Mouse (Mus musculus): Measurements from ENCODE around the gene Tspan5.

DNA sequence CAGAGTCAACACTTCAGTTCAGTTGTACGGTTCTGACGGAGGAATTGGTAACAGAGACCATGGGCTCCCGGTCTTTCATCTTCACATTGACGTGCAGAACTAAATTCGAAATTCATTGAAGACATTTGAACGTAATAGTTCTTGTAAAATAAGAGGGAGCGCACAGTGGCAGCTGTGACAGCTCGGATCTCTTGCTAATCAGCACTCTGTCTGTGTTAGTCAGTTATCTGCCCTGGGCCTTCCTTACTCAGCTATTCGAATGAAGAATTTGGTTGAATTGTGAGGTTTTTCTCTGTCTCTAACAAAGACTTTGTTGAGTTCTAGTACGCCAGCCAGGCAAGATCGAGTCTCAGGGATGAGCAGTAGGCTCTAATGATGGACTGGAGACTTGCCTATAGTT is 3.1 kb downstream of the Tspan5 start:
- no peak for TF ChIP-seq CTCF (IDR thresholded peaks at IDR 0.05; ENCODE audit: low read depth)
- TF ChIP-seq EP300 (IDR thresholded peaks at IDR 0.05; ENCODE audit: low read depth) = no peak
